Mouse (Mus musculus) megakaryocyte, embryonic 14.5 days (primary cell): ENCODE data around the gene Sox5.

ENCODE experiments used
- FLI1 ChIP-seq: IDR thresholded peaks from 2 replicates; pipeline ENCODE4 v1.6.1; 2012; ENCODE audit warnings: low read length, inconsistent platforms, mixed read lengths
- GATA1 ChIP-seq: IDR thresholded peaks from 3 replicates; pipeline ENCODE4 v1.6.1; 2012; ENCODE audit warnings: mixed read lengths, low read length, inconsistent platforms, borderline replicate concordance

DNA sequence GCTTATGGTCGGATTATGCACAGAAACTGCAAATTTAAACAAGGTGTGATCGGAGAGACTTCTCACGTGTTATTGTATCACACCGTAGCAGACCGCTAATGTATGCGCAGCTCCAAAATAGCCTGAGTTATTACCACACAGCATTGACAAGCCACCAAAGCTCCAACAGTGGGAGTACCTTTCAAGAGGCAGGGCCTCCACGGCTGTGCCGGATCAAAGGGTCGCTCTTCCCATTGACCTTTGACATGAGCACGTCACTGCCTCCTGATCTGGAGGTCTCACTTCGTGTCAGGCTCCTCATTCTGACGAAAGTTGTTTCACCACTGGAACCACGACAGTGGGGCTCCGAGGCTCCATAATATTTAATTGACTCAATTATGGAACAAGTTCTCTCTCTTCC, 24.4 kb downstream of the Sox5 start:
- TF ChIP-seq GATA1 (no peak), FLI1 (no peak)
